Mouse (Mus musculus): ENCODE measurements at regions not wholly inside any gene's neighbourhood (a gene's known extent, or its start where the extent isn't known, plus 50 kb on each side); places are given as distances from the start of the nearest gene placed in this dataset.
A peak's percentile ranks its signal among the peaks of the same experiment; 100 is the strongest.
"Not testable (repeated sequence)": the region's sequence is repeated elsewhere in the genome, so short reads cannot be mapped to it uniquely, and the experiment has no call there.

DNA sequence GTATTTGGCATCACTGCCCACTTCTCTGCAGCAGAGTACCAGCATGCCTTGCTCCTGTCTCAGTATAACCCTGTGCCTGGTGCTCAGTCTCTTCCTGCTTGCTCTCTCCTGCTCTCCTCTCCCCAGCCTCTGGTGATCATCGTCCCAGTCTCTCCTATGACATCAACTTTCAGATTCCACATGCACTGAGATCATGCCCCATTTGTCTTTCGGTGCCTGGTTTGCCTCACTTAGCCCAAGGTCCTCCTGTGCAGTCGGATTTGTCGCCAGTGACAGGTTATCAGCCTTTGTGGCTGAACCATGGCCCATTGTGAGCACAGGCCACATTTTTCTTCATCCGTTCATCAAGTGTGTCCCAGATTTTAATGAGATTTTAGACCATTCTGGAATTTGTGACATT lies 314.0 kb downstream of the Diras2 start:
- DNase-seq = no peak

DNA sequence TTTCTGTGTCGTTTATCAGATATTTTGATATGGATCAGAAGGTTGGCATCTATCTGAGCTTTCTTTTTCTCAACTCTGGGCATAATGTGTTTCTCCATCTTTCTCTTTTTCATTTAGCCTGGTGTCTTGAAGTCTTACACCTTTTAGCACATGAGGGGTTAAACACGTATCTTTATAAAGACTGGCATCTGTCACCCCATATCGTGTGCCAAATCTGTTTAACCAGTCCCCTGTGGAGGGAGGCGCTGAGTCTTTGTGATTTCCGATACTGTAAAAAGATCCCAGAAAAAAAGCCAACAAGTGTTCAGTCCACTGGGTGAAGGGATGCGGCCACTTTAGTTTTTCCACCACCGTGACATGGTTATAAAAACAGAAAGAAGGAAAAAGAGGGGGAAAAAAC lies 313.3 kb downstream of the Diras2 start:
- DNase-seq = no peak

DNA sequence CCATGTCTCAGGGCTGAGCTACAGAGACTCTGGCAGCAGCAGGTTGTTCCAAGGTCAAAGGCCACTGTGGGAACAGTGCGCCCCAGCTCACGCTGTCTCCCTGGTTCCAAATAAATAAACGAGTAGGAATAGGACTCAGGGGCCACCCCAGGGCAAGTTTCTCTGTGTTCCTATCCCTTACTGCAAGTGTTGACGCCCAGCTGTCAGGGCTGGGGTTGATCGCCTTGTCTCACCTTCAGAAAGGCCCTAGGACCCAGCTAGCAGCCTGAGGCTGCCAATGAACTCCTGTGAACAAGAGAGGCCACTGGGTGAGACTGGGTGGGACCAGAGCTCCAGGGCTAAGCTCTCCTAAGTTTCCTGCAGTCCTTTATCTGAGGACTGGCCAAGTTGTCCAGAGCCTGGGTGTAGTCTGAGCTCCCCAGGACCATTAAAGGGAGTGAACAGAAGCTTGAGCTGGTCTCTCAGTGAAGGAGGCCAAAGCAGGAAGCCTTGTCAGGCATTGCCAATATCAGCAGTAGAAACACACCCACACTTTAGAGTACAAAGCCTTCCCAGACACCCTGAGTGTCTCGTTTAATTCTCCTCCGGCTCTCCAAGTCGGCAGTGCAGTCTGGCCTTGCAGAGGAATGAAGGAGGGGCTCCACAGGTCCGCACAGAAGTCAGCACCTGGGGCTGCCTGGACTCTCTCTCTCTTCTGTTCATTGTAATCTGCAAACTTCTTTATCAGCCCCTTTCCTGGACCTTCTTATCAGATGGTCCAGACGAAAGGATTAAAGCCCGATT lies 308.6 kb downstream of the Diras2 start:
- DNase-seq = no peak

GRCm38 (mm10) chr13:52223098-52223962 lies 307.7 kb downstream of the Diras2 start:
- peak; percentile 28 for DNase-seq

GRCm38 (mm10) chr13:52233971-52234370 lies 297.1 kb downstream of the Diras2 start:
- no peak for DNase-seq

DNA sequence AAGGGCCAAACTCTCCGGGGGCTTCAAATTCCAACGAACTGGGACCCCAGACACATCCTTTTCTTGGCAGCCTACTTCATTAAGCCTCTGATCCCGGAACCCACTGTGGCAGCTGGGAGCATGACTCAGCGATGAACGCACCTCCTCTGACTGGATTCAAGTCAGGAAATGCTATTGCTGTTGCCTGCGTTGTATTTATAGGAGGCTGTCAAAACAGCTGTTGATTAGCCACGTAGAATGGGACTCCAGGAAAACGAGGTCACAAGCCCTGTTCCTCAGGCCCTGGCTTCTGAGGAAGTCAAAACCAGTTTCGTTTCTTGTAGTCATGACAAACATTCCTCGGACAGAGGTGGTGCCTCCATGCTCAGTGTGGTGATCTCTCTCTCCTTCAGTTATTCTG lies 295.0 kb downstream of the Diras2 start:
- DNase-seq = no peak

DNA sequence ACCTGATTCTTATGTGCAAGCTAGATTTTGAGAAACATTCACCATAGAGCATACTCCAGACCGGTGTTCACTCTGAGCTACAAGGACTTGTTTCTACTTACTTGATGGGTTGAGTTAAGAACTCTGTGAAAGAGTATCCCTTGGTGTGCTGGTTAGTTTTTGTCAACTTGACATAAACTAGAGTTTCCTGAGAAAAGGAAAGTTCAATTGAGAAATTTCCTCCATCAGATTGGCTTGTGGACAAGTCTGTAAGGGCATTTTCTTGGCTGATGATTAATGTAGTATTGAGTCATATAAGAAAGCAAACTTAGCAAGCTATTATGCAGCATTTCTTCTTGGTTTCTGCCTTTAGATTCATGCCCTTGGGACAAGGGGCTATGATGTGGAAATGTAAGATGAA lies 291.5 kb downstream of the Diras2 start:
- DNase-seq = no peak

DNA sequence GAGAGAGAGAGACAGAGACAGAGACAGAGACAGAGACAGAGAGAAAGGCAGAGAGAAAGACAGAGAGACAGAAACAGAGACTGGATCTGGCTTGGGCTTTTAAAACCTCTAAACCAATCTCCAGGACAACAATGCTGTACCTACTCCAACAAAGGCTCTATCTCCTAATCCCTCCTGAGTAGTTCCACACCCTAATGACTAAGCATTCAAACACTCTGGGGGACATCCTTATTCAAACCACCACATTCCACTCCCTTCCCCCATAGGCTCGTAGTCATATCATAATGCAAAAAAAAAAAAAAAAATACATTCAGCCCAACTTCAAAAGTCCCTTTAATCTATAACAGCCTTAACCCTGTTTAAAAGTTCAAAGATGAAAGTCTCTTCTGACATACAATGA lies 289.3 kb downstream of the Diras2 start:
- no peak for DNase-seq

GRCm38 (mm10) chr13:52249492-52249891 lies 281.6 kb downstream of the Diras2 start:
- DNase-seq = no peak

DNA sequence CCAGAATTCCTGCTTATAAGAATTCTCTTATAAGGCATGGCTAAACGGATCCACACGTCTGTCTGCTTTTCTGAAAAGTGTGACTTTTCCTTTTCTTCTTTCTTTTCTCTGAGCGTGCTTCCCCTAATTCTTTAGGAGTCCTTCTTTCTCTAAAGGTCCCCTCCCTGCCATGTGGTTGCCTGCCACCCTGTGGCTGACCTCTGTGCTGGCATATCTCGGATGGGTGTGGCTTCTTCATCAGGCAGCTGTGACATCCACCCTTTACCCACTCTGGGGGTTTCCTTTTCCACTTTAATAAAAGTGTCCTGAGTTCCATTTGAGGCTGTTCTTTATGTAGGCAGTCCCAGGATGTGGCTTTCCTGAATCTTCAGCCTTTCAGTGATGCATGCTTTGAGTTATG lies 280.7 kb downstream of the Diras2 start:
- peak; percentile 35 for DNase-seq

GRCm38 (mm10) chr13:52252303-52252702 lies 278.8 kb downstream of the Diras2 start:
- DNase-seq = no peak

DNA sequence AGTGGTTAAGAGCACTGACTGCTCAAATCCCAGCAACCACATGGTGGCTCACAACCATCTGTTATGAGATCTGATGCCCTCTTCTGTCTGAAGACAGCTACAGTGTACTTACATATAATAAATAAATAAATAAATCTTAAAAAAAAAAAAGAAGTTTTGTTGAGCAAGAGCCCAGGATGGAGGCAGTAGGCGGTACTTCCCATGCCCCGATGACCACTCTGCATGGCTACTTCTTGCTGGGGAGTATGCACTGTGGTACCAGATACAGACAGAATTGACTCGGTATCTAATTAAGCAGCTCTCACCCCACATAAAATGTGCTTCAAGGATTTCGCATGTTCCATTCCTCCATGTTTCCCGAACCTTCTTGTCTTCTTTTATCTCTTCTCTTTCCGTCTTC lies 278.4 kb downstream of the Diras2 start:
- DNase-seq = not testable (repeated sequence)

DNA sequence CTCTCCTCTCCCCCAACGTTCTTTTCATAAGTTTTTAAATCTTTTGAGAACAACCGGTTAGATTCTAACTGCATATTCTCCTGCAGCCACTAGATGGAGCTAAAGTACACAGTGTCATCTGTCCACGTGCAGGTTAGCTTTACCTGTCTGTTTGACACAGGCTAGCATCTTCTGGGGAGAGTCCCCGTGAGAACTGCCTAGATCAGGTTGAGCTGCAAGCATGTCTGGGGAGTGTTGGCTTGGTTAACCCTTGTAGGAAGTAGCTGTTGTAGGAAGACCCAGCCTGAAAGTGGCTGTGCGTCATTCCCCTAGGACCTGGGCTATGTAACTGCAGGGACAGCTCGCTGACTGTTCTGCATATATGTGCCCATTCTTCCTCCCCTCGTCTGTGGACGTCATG lies 277.9 kb downstream of the Diras2 start:
- peak; percentile 38 for DNase-seq

- peak; percentile 49 for DNase-seq
Observed at GRCm38 (mm10) chr13:52254185-52254584, 276.9 kb downstream of the Diras2 start.

GRCm38 (mm10) chr13:52255697-52256096 lies 275.4 kb downstream of the Diras2 start:
- peak; percentile 65 for DNase-seq

DNA sequence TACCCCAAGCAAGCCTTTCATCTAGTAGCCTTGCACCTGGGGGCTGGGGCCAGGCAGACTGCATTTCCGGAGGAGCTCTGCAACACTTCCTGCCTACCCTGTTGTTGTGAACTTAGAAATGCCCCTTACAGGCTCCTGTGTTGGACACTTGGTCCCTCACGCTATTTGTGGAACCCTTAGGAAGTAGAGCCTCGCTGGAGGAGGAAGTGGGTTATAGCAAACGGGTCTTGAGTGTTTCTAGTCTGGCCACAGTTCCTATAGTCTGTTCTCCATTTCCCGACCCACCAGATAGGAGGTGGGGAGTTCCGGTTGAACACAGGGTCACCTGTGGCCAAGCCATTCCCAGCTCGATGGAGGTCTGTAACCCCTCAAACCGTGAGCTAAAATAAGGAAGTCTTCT lies 272.7 kb downstream of the Diras2 start:
- peak; percentile 19 for DNase-seq

- DNase-seq = no peak
Observed at GRCm38 (mm10) chr13:52262949-52263550, 268.0 kb downstream of the Diras2 start.

DNA sequence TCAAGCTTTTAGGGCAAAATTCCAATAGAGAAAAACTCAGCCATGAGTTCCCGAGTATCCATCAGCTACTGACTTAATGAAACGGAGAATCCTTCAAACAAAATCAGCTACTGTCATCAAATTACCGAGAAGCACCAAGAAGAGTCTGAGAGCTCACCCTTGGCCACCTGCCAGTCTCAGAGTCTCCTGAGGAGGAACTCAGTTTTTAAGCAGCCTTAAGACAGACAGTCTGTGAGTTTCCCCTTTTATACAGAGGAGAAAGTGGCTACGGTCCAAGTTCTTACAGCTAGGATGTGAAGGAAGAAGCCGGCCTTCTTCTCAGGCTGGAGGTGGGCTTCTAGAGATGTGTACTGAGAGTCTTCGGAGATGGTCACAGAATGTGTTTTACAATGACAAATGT lies 262.8 kb downstream of the Diras2 start:
- no peak for DNase-seq

DNA sequence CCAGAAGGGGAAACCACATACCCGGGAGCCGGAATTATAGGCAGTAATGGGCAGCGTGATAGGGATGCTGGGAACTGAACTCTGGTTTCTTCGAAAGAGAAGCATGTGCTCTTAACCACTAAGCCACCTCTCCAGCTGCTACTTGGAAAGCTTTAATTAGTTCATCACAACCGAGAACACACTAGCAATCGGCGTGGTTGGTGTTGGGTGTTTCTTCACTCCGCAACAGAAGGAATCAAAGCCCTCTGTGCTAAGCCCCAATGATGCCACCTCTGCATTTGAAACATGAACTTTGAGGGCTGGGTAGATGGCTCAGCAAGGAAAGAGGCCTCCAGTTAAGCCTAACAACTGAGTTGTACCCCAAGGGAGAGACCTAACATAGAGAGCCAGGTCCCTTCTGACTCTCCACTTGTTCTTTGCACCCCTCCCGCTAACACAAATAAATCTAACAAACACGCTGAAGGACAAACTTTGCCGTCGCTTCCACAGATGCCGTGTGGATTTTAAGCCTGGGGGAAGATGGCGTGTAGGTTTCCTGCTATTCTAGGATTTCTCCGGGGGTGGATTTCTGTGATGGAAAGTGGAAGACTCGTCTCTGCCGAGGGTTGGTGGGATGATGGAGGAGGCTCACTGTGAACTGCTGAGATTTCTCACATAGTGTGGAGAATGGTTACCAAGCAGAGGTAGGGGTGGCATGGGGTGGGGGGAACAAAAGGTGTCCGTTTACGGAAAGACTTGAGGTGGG lies 257.4 kb downstream of the Diras2 start:
- no peak for DNase-seq

DNA sequence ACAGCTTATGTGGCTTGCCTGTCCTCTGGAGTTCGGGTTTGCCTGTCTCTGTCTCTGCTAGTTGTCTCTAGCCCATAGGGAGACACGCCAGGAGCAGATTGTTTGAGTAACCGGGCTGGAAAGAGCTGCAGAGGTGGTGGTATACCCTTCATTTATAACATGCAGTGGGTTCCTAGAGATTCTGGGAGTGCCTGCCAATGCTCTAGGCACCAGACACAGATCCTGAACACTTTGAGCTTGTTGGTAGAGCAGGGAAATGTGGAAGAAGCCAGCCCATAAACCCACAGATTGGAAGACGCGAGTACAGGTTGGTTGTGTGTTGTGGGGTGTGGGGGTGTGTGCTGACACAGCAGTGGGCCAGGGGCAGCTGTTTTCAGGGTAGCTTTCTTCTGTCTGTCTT lies 255.9 kb downstream of the Diras2 start:
- DNase-seq = no peak

- DNase-seq = peak; percentile 73
Observed at GRCm38 (mm10) chr13:52275675-52276074, 255.4 kb downstream of the Diras2 start.

DNA sequence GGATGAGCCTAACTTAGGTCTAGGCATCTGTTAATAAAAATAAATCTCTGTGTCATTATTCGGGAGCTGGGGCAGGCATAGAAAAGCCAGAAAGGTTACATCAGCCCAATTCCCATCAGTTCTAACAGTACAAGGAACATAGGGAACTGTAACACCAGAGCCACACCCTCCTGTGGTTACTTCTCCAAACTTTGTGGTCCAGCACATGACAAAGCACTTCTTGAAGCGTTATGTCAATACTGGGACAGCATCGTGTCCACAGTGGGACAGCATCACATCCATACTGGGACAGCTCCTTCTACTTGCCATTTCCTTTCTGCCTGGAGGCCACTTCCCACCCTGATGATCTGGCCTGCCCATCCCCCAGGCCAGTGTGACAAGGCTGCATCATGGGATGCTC lies 253.9 kb downstream of the Diras2 start:
- no peak for DNase-seq

- no peak for DNase-seq
Observed at GRCm38 (mm10) chr13:52278831-52279230, 252.2 kb downstream of the Diras2 start.

Measured in thymus, postnatal 4 days (tissue).